Mouse (Mus musculus): ENCODE measurements at regions not wholly inside any gene's neighbourhood (a gene's known extent, or its start where the extent isn't known, plus 50 kb on each side); places are given as distances from the start of the nearest gene placed in this dataset.

GRCm38 (mm10) chrX:16421159-16421558 is 101.5 kb upstream of the Cypt1 start:
- ATAC-seq (replicated peaks; ENCODE audit: low FRiP score): no peak
- Histone ChIP-seq H3K4me2 (no peak overlapping the region), H3K4me1 (no peaks in the 10 kb centered on the region), H3K4me3 (replicated peaks) (no peak overlapping the region), H3K36me3 (no peaks in the 10 kb centered on the region), H3K27ac (no peak overlapping the region), H3K27me3 (no peaks in the 10 kb centered on the region), H3K9ac (no peak overlapping the region), H3K9me3 (replicated peaks) (no peaks in the 10 kb centered on the region)

- H3K36me3 ChIP-seq: no peaks in the 10 kb centered on the region
- no peak overlapping the region for H3K4me2 ChIP-seq
- H3K4me3 ChIP-seq (replicated peaks): no peak overlapping the region
- H3K9ac ChIP-seq: no peak overlapping the region
- no peaks in the 10 kb centered on the region for H3K4me1 ChIP-seq
- no peaks in the 10 kb centered on the region for H3K9me3 ChIP-seq (replicated peaks)
- no peak for ATAC-seq (replicated peaks; ENCODE audit: low FRiP score)
- H3K27me3 ChIP-seq: no peaks in the 10 kb centered on the region
- H3K27ac ChIP-seq: no peak overlapping the region
Observed at GRCm38 (mm10) chrX:16421663-16422062, 101.0 kb upstream of the Cypt1 start.

GRCm38 (mm10) chrX:16438088-16438487 is 84.6 kb upstream of the Cypt1 start:
- Histone ChIP-seq H3K4me1 (no peaks in the 10 kb centered on the region), H3K27ac (no peak overlapping the region), H3K27me3 (no peaks in the 10 kb centered on the region), H3K9ac (no peak overlapping the region), H3K36me3 (no peaks in the 10 kb centered on the region), H3K9me3 (replicated peaks) (no peaks in the 10 kb centered on the region), H3K4me3 (replicated peaks) (no peak overlapping the region), H3K4me2 (no peak overlapping the region)
- no peak for ATAC-seq (replicated peaks; ENCODE audit: low FRiP score)
- WGBS: 97% methylated on average over 1 of the region's 1 CpGs

- no peak overlapping the region for H3K27ac ChIP-seq
- no peak overlapping the region for H3K4me2 ChIP-seq
- H3K4me3 ChIP-seq (replicated peaks): no peak overlapping the region
- ATAC-seq (replicated peaks; ENCODE audit: low FRiP score): peak; percentile 69; the same call in 1 of the 2 replicates
- no peak overlapping the region for H3K9ac ChIP-seq
- H3K36me3 ChIP-seq: no peaks in the 10 kb centered on the region
- H3K4me1 ChIP-seq: no peaks in the 10 kb centered on the region
- H3K9me3 ChIP-seq (replicated peaks): no peaks in the 10 kb centered on the region
- no peaks in the 10 kb centered on the region for H3K27me3 ChIP-seq
- 4% methylated on average over 2 of the region's 2 CpGs for WGBS
Observed at GRCm38 (mm10) chrX:16450496-16451078, 72.1 kb upstream of the Cypt1 start.
